Mouse (Mus musculus) c-Kit-positive CD71-negative TER-119-negative erythroid progenitor cells, embryonic 14.5 days (primary cell): Measurements from ENCODE around the gene Pxylp1.

Experiments used
- DNase-seq: peaks from one replicate; pipeline ENCODE4 v3.0.0-alpha.2; 2013; ENCODE audit warnings: low read depth

Gene Pxylp1

DNA sequence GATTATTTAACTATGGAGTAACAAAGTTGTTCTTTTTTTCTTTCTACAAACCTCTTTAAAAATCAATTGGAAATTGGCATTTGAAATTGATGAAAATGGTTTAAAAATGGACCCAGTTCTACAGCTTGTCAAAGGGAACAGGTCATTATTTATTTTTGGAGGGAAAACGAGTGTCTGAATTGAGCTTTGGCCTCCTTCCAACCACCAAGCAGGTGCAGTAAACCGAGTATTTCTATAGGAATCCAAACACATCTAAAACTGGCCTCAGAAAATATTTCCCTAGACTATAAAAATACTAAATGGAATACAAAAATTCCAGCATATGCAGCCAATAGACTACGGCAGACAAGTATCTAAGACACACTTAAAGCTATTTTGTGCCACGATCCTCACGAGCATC is 68.9 kb downstream of the Pxylp1 start:
- DNase-seq, result no peak

DNA sequence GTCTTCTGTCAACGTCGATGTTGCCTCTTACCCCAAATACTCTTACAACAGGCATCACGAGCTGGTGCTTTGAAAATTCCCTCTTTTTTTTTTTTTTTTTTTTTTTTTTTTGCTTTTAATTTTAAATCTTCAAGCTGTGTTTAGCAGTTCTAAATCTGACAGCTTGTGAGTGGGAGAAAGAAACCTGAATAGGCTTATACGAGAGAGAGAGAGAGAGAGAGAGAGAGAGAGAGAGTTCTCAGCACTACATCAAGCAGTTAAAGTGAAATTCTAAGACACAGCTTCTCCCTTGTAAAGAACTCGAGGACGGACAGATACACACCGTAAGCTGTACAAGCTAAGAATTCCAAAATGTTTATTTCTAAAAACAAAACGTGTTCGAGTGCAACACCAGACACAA is 69.5 kb downstream of the Pxylp1 start:
- DNase-seq, result no peak

DNA sequence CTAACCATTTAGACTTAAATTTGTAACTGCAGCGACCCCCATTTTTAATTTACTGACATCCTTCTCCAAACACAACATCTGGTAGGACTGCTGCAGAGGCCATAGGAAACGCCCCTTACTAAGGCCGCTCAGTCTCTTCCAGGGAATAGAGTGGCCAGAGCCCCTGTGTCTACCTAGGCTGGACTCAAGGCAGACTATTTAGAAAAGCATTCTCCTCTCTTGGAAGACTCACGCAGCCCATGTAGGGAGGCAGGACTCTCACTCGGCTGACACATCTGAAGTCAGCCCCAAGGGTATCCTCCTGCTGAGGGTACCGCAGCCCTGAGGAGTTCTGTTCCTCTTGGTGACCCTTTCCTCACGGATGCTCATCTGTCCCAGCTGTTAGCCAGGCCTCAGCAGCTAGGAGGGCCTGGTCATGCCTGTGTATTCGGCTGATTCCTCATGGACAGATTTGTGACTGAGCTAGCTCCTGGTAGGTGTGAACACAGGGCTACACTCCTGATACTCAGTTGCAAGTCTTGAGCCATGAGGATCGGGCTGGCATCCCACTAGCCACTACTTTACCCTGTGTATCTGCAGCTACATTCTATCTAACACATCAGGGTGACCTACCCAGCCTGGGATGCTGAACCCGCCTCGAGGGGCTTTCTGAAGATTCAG is 73.5 kb downstream of the Pxylp1 start:
- DNase-seq, result no peak

DNA sequence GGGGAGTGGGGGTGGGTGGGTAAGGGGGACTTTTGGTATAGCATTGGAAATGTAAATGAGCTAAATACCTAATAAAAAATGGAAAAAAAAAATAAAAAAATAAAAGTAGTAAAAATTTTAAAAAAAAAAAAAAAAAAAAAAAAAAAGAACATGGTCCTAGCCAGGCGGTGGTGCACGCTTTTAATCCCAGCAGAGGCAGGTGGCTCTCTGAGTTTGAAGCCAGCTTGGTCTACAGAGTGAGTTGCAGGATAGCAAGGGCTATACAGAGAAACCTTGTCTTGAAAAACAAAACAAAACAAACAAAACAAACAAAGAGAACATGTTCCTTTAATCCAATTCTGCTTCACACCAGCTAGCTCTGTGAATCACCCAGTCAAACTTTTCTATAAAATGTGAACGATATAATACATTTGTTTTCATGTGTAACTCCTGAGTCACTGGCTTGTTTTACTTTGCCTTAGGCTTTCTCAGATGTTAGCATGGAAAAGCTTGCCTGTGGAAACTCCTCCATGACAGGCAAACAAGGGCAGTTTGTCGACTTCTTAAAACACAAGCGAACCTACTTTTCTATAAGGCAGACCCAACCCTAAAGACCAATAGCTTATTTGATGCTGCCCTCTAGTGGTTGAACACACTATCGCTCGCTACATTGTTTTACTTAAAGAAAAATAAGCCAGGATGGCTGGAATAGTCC is 74.2 kb downstream of the Pxylp1 start:
- peak; percentile 64 for DNase-seq

DNA sequence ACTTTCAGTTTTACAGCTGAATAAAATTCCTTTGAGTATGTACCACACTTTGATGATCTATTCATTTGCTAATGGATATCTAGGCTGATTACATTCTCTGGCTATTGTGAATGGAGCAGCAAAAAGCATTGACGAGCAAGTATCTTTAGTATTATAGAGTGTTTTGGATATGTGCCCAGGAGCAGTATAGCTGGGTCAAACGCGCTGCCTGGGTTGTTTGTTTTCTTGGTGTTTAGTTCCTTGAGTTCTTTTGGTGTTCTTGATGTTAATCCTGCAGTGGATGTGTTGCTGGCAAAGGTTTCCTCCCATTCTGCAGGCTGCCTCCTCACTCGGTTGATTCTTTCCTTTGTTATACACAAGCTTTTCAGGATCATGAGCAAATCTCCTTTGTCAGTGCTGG is 80.5 kb downstream of the Pxylp1 start:
- DNase-seq, result no peak

DNA sequence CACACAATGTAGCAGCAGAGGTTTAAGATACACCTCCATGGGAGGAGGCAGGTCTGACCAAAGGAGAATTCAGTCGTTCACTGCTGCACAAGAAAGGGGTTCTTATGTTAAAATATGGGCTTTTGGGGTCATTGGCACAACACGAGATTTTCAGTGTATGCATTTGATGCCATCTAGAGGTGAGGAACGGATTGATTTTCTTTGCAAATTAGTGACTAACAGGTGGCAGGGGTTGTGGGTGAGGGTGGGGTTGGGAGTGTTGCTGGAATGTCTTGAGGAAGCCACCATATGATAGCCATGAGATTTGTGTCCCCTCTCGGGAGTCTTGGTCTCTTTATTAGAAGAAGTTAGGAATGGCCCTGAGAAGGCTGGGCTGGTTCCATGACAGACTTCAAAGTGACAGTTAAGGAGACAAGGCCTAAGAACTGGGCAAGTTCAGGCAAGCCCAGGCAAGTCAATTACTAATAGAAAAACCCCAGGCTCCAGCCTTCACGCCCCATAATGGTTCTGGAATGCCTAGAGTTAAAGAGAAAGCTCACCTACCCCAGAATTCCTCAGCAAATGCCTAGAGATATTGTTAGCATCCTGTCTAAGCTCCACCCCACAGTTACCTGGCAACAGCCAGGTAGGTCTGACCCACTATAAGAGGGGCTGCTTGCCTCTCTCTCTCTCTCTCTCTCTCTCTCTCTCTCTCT is 92.2 kb downstream of the Pxylp1 start:
- DNase-seq, result no peak

DNA sequence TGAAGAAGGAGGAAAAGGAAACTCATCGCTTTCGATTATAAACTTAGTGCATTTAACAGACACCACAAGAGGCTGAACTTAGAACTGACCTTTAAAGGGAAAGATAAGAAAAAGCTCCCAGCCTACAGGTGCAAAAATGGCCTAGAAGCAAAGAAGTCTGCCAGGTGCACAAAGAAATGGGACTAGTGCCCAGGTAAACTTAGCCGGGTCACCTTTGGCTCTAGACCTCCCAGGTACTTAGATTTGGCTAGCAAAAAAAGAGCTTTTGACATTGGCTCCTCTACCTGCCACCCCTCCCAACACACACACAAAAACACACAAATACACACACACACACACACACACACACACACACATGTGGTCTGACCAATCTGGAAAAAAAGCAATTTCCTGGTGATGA is 95.2 kb downstream of the Pxylp1 start:
- DNase-seq, result no peak

DNA sequence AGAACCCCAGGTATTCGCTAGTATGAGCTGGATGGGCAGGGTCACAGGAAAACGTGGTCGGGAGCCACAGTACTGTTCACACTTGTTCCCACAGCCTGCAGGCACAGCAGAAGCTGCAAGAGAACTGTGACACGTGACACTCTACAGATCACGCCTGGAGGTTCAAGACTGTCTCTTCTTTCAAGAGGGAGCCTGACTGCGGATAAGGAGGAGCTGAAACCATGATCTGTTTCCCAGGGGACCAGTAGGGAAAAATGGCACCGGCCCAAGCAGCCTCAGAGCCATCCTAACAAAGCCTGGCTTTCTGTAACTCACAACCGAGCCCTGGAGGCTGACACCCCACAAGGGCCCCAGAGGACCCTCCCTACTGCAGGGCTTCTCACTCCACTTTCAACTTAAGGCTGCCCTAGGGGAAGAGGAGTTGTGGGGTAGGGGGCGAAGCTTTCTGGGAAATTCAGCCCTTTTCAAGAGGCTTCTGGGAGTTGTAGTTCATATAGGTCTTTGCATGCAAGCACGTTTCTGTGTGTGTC is 97.0 kb downstream of the Pxylp1 start:
- DNase-seq, result no peak

DNA sequence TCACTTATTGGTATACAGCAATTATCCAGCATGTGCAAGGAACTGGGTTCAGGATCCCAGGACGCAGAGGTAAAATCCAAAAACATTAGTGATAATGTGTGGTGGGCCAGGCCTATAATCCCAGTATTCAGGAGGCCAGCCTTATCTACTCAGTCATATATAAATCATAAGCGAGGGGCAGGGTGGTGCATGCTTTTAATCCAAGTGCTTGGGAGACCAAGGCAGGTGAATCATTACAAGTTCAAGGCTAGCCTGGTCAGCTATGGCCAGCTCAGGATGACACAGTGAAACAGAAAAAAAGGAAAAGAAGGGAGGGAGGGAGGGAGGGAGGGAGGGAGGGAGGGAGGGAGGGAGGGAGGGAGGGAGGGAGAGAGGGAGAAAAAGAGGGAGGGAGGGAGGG is 97.9 kb downstream of the Pxylp1 start:
- DNase-seq, result no peak

DNA sequence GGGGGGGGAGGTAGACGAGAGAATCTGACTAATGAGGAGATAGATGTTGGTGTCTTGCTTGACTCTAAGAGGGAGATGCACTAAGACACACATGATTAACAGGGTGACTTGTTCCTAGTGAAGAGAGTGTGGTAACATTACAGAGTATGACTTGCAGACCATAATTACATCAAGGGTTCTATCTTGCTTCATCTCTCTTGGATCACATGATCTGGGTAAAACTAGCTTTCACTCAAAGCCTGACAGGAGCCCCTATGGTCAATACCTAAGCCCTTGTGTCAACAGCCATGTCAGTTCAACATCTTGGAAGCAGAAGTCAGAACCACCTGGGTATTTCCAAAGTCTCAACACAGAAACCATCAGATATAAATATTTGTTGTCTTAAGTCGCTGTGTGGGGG is 99.9 kb downstream of the Pxylp1 start:
- no peak for DNase-seq

DNA sequence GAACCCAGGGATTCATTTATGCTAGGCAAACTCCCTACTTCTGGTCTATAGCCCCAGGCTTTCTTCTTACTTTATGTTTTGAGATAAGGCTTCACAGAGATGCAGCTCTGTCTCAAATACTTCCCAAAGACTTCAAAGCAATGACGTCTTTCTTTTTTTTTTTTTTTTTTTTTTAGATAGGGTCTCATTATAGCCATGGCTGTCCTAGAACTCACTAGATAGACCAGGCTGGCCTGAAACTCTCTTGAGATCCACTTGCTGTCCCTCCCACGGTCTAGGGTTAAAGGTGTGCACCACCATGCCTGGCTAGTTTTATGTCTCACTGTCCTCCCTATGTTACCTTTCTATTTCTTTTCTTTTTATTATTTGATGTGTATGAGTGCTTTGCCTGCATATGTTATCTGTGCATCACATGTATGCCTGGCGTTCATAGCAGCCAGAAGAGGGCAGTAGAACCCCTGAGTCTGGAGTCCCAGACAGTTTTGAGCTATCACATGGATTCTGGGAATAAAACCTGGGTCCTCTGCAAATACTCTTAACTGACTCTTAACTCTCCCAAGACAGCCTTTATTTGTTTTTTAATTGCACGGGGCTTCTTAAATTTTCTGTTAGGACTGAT is 102.0 kb downstream of the Pxylp1 start:
- no peak for DNase-seq

DNA sequence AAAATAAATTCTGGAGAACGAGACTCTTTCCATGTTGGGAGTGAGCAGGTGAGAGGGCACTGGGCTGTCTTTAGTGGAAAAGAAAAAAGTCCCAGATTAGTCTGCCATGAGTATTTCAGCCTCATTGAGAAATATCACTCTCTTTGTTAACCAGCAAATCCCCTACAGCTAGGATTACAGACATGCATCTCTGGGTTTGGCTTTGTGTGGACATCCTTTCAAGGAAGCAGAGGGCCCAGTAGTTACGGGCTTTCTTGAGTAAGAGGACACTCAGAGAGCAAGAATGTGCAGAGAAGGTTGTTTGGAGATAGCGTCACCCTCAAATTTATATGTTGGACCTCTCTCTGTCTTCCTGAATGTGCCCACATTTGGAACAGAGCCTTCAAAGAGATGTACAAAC is 102.6 kb downstream of the Pxylp1 start:
- DNase-seq, result no peak

DNA sequence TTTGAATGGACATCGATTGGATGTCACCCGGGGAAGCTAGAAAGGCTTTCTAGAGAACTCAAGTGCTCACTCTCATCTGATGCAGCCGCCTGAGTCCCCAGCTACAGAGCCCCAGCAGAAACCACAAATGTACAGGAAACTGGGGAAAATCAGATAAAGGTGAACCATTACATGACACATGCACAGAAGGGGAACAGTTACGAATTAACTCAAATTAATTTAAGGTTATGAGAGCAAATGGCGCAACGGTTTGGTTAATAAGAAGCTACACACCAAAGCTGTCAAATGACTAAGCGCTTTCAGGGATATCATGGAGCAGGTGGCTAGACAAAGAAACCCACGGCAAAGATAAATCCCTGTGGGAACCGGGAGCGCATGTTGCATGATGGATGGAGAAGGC is 104.7 kb downstream of the Pxylp1 start:
- no peak for DNase-seq

DNA sequence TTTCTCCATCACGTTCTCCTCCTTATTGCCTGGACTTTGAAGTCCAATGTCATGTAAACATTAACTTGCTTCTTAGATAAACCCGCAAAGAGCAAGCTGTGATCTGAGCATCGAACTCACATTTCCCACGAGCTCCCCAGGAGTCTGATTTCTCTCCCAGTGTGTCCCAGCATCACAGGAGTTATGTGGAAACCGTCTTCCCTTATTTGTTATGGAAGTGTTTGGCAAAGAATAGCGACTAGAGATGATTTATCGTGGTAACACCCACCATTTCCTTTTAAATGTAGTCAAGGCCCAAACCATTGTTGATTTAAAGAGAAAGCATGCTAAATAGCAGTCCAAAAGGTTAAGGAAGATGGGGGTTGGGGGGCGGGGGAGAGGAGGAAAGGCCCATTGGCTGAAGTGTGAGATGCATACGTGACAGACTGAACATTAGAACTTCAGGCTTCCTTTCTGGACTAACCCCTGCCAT is 106.6 kb downstream of the Pxylp1 start:
- no peak for DNase-seq

DNA sequence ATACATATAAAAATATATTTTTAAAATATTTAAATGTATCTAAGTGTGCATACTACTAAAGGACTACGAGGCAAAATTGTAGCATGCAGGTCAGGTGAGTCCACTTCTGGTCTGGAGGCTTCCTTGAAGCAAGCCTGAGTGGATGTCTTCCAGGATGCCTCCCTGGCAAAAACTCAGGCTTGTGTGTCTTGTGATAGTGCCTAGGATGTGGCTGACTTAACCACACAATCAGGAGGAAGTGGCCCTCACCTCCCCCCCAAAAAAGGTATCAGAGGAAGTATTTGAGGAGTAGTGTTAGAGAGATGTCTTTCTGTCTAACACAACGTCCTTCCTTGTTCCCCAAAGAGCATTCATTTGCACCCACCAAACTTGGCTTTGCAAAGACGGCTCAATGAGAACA is 107.3 kb downstream of the Pxylp1 start:
- DNase-seq, result no peak

DNA sequence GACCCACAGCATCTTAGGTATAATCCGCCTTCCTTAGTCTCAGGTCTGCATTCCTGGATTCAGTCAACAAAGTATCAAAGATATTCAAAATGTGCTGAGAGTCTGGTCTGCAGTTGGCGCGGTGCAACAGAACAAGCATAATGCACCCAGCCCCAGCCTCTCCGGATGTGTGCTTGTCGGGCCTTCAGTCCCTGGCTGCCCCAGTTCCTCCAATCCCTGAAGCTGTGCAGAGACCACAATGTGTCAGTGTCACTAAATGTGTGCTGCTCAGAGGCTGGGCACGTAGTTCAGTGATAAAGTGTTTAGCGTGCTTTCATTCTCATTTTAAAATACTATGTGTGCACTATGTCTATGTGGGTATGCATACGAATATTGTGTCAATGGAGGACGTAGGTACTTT is 108.8 kb downstream of the Pxylp1 start:
- DNase-seq, result no peak

DNA sequence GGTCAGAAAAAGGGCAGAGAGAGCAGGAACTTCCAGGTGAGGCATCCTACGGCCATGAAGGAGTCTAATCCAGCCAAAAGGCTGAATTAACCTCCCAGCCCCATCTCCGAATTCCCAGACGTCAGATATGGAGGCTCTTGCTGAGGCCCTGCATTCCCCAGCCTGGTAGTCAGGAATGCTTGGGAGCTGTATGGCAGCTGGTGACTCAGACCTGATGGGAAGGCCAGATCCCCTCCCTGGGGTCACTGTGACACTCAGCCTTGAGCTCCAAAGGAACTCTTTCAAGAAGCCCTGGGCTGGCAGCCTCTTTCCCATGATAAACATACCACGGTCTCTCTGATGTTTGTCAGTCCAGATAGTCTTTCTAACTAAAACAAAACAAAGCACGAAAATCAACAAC is 109.2 kb downstream of the Pxylp1 start:
- no peak for DNase-seq

DNA sequence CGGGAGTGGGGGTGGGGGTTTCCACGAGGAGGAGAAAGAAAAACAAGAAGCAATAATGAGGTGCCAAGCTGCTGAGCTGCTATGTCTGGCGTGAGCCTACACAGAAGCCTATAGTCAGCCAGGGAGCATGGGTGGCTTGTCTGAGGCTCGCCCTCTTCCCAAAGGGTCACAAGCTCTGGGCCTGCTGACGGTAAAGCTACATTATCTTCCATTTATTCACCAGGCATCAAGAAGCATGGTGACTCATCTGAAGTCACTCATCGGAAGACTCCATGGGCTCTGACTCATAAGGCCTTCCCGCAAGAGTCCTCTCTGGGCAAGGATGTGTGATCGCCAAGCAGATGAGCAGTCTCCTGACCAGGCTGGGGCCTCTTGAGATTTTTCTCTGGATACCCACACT is 110.4 kb downstream of the Pxylp1 start:
- DNase-seq, result no peak
